Mouse (Mus musculus) frontal cortex, postnatal 36 days (tissue): ENCODE measurements around the gene Trp53bp1.

Source experiments
- DNase-seq, 2 experiments: peaks; one replicate each; pipeline ENCODE4 v3.0.0; 2022; ENCODE audit warnings: low spot score in 2 of 2

Gene Trp53bp1

GRCm38 (mm10) chr2:121271236-121271927, at the start of gene Trp53bp1:
TSS of gene Trp53bp1 (minus strand) at chr2:121271407.
- peak; percentile 93 to 97 for DNase-seq

- DNase-seq: no peak
These were observed 45.1 kb upstream of the Trp53bp1 start for GRCm38 (mm10) chr2:121316278-121316677.

- no peak for DNase-seq
These were observed 37.8 kb upstream of the Trp53bp1 start for GRCm38 (mm10) chr2:121308997-121309416.

- DNase-seq: no peak
These were observed 28.8 kb upstream of the Trp53bp1 start for GRCm38 (mm10) chr2:121300036-121300435.

- no peak for DNase-seq
These were observed 28.3 kb upstream of the Trp53bp1 start for GRCm38 (mm10) chr2:121299471-121299870.

GRCm38 (mm10) chr2:121298131-121298530, 26.9 kb upstream of the Trp53bp1 start:
- no peak for DNase-seq

GRCm38 (mm10) chr2:121297701-121298100, 26.5 kb upstream of the Trp53bp1 start:
- DNase-seq: no peak

- no peak for DNase-seq
These were observed 25.6 kb upstream of the Trp53bp1 start for GRCm38 (mm10) chr2:121296754-121297231.

GRCm38 (mm10) chr2:121295608-121296571, 24.7 kb upstream of the Trp53bp1 start:
- peak in 1 of 2 experiments; percentile 74 for DNase-seq

- DNase-seq: peak; percentile 75
These were observed 23.8 kb upstream of the Trp53bp1 start for GRCm38 (mm10) chr2:121294753-121295607.

- DNase-seq: no peak
These were observed 23.0 kb upstream of the Trp53bp1 start for GRCm38 (mm10) chr2:121294182-121294581.

GRCm38 (mm10) chr2:121292316-121293013, 21.3 kb upstream of the Trp53bp1 start:
- DNase-seq: no peak

- peak in 1 of 2 experiments; percentile 30 for DNase-seq
These were observed 18.7 kb upstream of the Trp53bp1 start for GRCm38 (mm10) chr2:121289730-121290540.

GRCm38 (mm10) chr2:121288901-121289729, 17.9 kb upstream of the Trp53bp1 start, which contains the start of gene Map1a:
TSS of gene Map1a (plus strand) at chr2:121289600.
- peak; percentile 97 to 98 for DNase-seq

- DNase-seq: no peak
These were observed 16.6 kb upstream of the Trp53bp1 start for GRCm38 (mm10) chr2:121287850-121288249.

GRCm38 (mm10) chr2:121271928-121272516, 815 bp upstream of the Trp53bp1 start:
- DNase-seq: peak; percentile 37 to 79

- DNase-seq: no peak
These were observed 529 bp downstream of the Trp53bp1 start for GRCm38 (mm10) chr2:121270521-121271235.

- DNase-seq: no peak
These were observed 2.8 kb downstream of the Trp53bp1 start for GRCm38 (mm10) chr2:121268446-121268845.
